Mouse (Mus musculus): ENCODE measurements at regions not wholly inside any gene's neighbourhood (a gene's known extent, or its start where the extent isn't known, plus 50 kb on each side); places are given as distances from the start of the nearest gene placed in this dataset.
A peak's percentile ranks its signal among the peaks of the same experiment; 100 is the strongest.

- peak; percentile 3 for DNase-seq
These were observed 53.9 kb upstream of the Olfr266 start for GRCm38 (mm10) chr3:106879994-106880393.

GRCm38 (mm10) chr3:106903198-106903597 lies 77.1 kb upstream of the Olfr266 start:
- DNase-seq = peak; percentile 52

GRCm38 (mm10) chr3:106906668-106907067 lies 80.6 kb upstream of the Olfr266 start:
- no peak for DNase-seq

- DNase-seq = no peak
These were observed 99.9 kb upstream of the Kcna3 start for GRCm38 (mm10) chr3:106936067-106936466.

- DNase-seq = peak; percentile 1
These were observed 95.9 kb upstream of the Kcna3 start for GRCm38 (mm10) chr3:106940095-106940494.

- peak; percentile 20 for DNase-seq
These were observed 80.2 kb upstream of the Kcna3 start for GRCm38 (mm10) chr3:106955555-106956446.

- DNase-seq = no peak
These were observed 78.6 kb upstream of the Kcna3 start for GRCm38 (mm10) chr3:106957162-106957895.

- DNase-seq = no peak
These were observed 77.8 kb upstream of the Kcna3 start for GRCm38 (mm10) chr3:106958194-106958593.

- DNase-seq = no peak
These were observed 75.4 kb upstream of the Kcna3 start for GRCm38 (mm10) chr3:106960596-106960995.

- DNase-seq = peak; percentile 50
These were observed 73.5 kb upstream of the Kcna3 start for GRCm38 (mm10) chr3:106962466-106962865.

GRCm38 (mm10) chr3:106966198-106966597 lies 69.8 kb upstream of the Kcna3 start:
- DNase-seq = no peak

GRCm38 (mm10) chr3:106967479-106967878 lies 68.5 kb upstream of the Kcna3 start:
- DNase-seq = no peak

GRCm38 (mm10) chr3:106974114-106974789 lies 61.7 kb upstream of the Kcna3 start:
- no peak for DNase-seq

GRCm38 (mm10) chr3:106978728-106979127 lies 57.2 kb upstream of the Kcna3 start:
- DNase-seq = no peak

- DNase-seq = no peak
These were observed 55.1 kb upstream of the Kcna3 start for GRCm38 (mm10) chr3:106980914-106981313.

GRCm38 (mm10) chr3:106981323-106981722 lies 54.6 kb upstream of the Kcna3 start:
- no peak for DNase-seq

GRCm38 (mm10) chr3:106984231-106984630 lies 51.7 kb upstream of the Kcna3 start:
- no peak for DNase-seq

All from embryo, embryonic 11 days (tissue).